Mouse (Mus musculus) bone marrow, adult 2 months (tissue): ENCODE data around the gene Mtg2. TPM values are rescaled to one million over a fixed set of nuclear protein-coding genes. Genes with fewer than 3 reads are reported as not detected.
A peak's percentile ranks its signal among the peaks of the same experiment; 100 is the strongest.

ENCODE experiments used
- H3K27ac ChIP-seq: fragments of 200-500 bp; 2 replicates; pipeline ENCODE4 v1.5.1; 2012; ENCODE audit warnings: low read depth, mild to moderate bottlenecking, control low read depth, inconsistent platforms, low read length; ENCODE audit not compliant: control insufficient read depth, poor library complexity, insufficient read depth
- H3K4me1 ChIP-seq: fragments of 200-500 bp; 2 replicates; pipeline ENCODE4 v1.6.1; 2011; ENCODE audit warnings: low read length; ENCODE audit not compliant: control insufficient read depth, insufficient read depth
- H3K4me3 ChIP-seq: fragments of 200-500 bp; replicated peaks from 2 replicates; pipeline ENCODE3; 2011; ENCODE audit warnings: mild to moderate bottlenecking, low read depth, low read length, control low read depth; ENCODE audit not compliant: control insufficient read depth
- CTCF ChIP-seq: fragments of 200-500 bp; IDR thresholded peaks from 2 replicates; pipeline ENCODE4 v1.5.1; 2011; ENCODE audit warnings: low read length, control low read depth; ENCODE audit not compliant: control insufficient read depth, insufficient read depth
- POLR2A ChIP-seq: fragments of 200-500 bp; IDR thresholded peaks from 2 replicates; pipeline ENCODE4 v1.6.1; 2011; ENCODE audit warnings: low read depth, mild to moderate bottlenecking, control low read depth, low read length, borderline replicate concordance; ENCODE audit not compliant: control insufficient read depth
- WGBS: fragments of 180-500 bp; shearing (Covaris S2); methylation state at CpG from one replicate; pipeline ENCODE4 v1.1.7; 2018; 5-methylcytosine and 5-hydroxymethylcytosine counted together
- polyA plus RNA-seq: library from polyadenylated mRNA; stranded (reverse); fragments of >200 nt; gene quantifications from 2 replicates; pipeline ENCODE4 v1.2.4, GENCODE M21; 2011; ENCODE audit warnings: low replicate concordance; ENCODE audit not compliant: missing spikeins, insufficient read depth, insufficient read length

Mtg2 gene
- polyA plus RNA-seq, 1 experiment = 8.2 TPM

DNA sequence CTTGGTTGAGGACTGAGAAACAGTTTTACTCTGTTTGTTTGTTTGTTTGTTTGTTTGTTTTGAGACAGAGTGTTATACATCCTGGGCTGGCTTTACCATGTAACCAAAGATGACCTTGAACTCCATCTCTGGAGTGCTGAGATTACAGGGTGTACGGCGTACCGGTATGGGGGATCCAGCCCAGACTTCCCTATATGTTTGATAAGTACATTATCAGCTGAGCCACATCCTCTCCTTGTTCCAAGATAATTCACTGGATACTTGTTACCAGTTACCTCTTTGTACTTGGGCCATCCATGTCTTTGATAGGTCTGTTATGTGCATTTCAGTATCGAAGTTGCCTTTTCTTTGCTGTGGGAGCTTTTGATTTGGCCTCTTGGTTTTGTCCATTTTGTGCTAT is 62.8 kb downstream of the Mtg2 start:
- Histone ChIP-seq H3K4me3 (no peak overlapping the region), H3K27ac (no peak overlapping the region; the same call in 1 of the 2 replicates), H3K4me1 (peaks cover 4% of the 10 kb centered on the region; the same call in 1 of the 2 replicates)
- TF ChIP-seq POLR2A = no peak
- no peak for TF ChIP-seq CTCF
- 63% methylated on average over 4 of the region's 4 CpGs for WGBS

DNA sequence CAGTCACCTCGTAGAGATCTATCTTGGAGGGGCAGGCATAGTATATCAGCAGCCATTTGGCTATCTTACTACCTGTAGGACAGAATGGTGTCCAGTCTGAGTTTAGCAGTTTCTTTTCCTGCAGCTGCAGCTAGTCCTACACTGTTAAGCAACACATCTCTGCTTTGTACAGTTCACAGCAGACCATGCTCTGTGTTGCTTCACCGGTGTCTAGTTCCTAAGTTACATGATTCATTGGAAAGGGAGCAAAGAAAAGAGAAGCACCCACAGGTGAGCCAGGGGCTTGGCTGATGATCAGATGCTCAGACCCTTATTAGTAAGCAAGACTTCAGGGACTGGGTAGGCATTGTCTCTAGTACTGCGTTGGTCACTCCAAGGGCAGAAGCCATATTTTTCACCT is 63.5 kb downstream of the Mtg2 start:
- Histone ChIP-seq H3K27ac (peak overlapping the region; percentile 50; the same call in 1 of the 2 replicates), H3K4me1 (peaks cover 4% of the 10 kb centered on the region; the same call in 1 of the 2 replicates), H3K4me3 (no peak overlapping the region)
- no peak for TF ChIP-seq CTCF
- TF ChIP-seq POLR2A = no peak
- 62% methylated on average over 3 of the region's 3 CpGs for whole genome bisulfite sequencing

DNA sequence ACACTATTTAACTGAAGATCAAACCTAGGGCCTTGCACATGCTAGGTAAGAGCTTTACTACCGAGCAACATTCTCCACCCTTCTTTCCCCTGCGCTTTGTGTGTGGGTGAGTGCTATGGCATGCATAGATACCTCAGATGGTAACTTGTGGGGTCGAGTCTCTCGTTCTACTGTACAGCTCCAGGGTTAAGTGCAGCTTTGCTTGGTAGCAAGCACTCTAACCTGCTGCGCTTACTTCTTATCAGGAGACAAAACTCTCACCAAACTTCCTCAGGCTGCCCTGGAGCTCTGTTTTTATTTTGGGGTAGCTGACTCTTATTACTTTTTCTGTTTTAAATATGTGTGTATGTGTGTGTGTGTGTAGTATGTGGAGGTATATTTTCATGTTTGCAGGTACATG is 65.0 kb downstream of the Mtg2 start:
- Histone ChIP-seq H3K27ac (no peak overlapping the region), H3K4me3 (no peak overlapping the region), H3K4me1 (peaks cover 4% of the 10 kb centered on the region; the same call in 1 of the 2 replicates)
- WGBS = 49% methylated on average over 5 of the region's 5 CpGs
- TF ChIP-seq POLR2A (no peak), CTCF (no peak)

Other genes with a start within 250 kb of the Mtg2 start
- 14.0 and 22.9 TPM in 2 replicates for gene Taf4, start 93.9 kb upstream of the Mtg2 start, polyA plus RNA-seq
- 19.9 and 37.9 TPM in 2 replicates for gene Lsm14b, start 45.6 kb upstream of the Mtg2 start, polyA plus RNA-seq
- gene Psma7, start 28.2 kb upstream of the Mtg2 start, polyA plus RNA-seq = 81.3 and 149 TPM in 2 replicates
- gene Ss18l1, start 28.1 kb upstream of the Mtg2 start, polyA plus RNA-seq = 1.4 and 1.9 TPM in 2 replicates
- not detected in 2 replicates for gene Hrh3, start 33.9 kb downstream of the Mtg2 start, polyA plus RNA-seq
- 10.2 and 14.2 TPM in 2 replicates for gene Osbpl2, start 48.7 kb downstream of the Mtg2 start, polyA plus RNA-seq
- 45.5 and 50.2 TPM in 2 replicates for gene Adrm1, start 100.9 kb downstream of the Mtg2 start, polyA plus RNA-seq
- 1.5 and 6.6 TPM in 2 replicates for gene Lama5, start 155.3 kb downstream of the Mtg2 start, polyA plus RNA-seq
- 1,144 and 1,728 TPM in 2 replicates for gene Rps21, start 186.8 kb downstream of the Mtg2 start, polyA plus RNA-seq
- gene Cables2, start 202.9 kb downstream of the Mtg2 start, polyA plus RNA-seq = 12.2 and 16.3 TPM in 2 replicates
- gene Rbbp8nl, start 219.3 kb downstream of the Mtg2 start, polyA plus RNA-seq = not detected in 2 replicates